In genomic region chr8:121654131-121654530, GRCm38 (mm10) we compare ENCODE assay signal across 8 mouse cellular contexts. TPM values are rescaled to one million over a fixed set of nuclear protein-coding genes. Genes with fewer than 3 reads are reported as not detected.
DNase-seq lines count a peak whose midpoint lies in the region; ATAC-seq and TF ChIP-seq lines count a peak whose summit lies in the region.

No protein-coding gene starts in this region.

- no peaks in the 10 kb centered on the region for H3K36me3 ChIP-seq in heart, embryonic 11.5 days (ENCODE audit: control insufficient read depth, insufficient read depth, low read length)
- H3K36me3 ChIP-seq in forebrain, embryonic 15.5 days = no peaks in the 10 kb centered on the region
- peaks cover 10% of the 10 kb centered on the region for H3K36me3 ChIP-seq in midbrain, embryonic 10.5 days

- H3K27me3 ChIP-seq in heart, embryonic 11.5 days (ENCODE audit: control insufficient read depth, insufficient read depth, low read length) = no peaks in the 10 kb centered on the region
- no peaks in the 10 kb centered on the region for H3K27me3 ChIP-seq in forebrain, embryonic 15.5 days
- peaks cover 5% of the 10 kb centered on the region for H3K27me3 ChIP-seq in midbrain, embryonic 10.5 days (ENCODE audit: low read depth, poor library complexity, severe bottlenecking)

- no peak for DNase-seq in heart, postnatal 14 days
- no peak for DNase-seq in midbrain, embryonic 10.5 days (ENCODE audit: low spot score)
- DNase-seq in layer of hippocampus, postnatal 36 days = no peak
- DNase-seq in B cell, adult 2 months = no peak
- DNase-seq in urinary bladder, postnatal 4 days (ENCODE audit: low spot score in 2 of 2) = no peak

- no peak for TF ChIP-seq CTCF in cortical plate, adult 2 months (IDR thresholded peaks at IDR 0.05; ENCODE audit: extremely low read depth, insufficient read depth, low read length)

- H3K4me1 ChIP-seq in heart, embryonic 11.5 days (ENCODE audit: control insufficient read depth, insufficient read depth, low read length) = peaks cover 27% of the 10 kb centered on the region
- peaks cover 5% of the 10 kb centered on the region; the same call in 1 of the 2 replicates for H3K4me1 ChIP-seq in cortical plate, adult 2 months (ENCODE audit: control insufficient read depth, insufficient read depth, low read length)
- H3K4me1 ChIP-seq in forebrain, embryonic 15.5 days = peaks cover 37% of the 10 kb centered on the region
- peaks cover 50% of the 10 kb centered on the region for H3K4me1 ChIP-seq in midbrain, embryonic 10.5 days

- H3K4me2 ChIP-seq in heart, embryonic 11.5 days = peak overlapping the region; percentile 86
- H3K4me2 ChIP-seq in forebrain, embryonic 15.5 days (replicated peaks) = peak overlapping the region; percentile 68

- 73% methylated on average over 4 of the region's 4 CpGs for WGBS in heart, embryonic 11.5 days (ENCODE audit: insufficient replicate concordance)
- WGBS in forebrain, embryonic 15.5 days = 74% methylated on average over 4 of the region's 4 CpGs
- 80% methylated on average over 4 of the region's 4 CpGs for WGBS in midbrain, embryonic 10.5 days

- H3K27ac ChIP-seq in heart, embryonic 11.5 days (ENCODE audit: low read depth, low read length) = no peak overlapping the region
- H3K27ac ChIP-seq in cortical plate, adult 2 months (ENCODE audit: insufficient read depth, low read length) = no peak overlapping the region
- H3K27ac ChIP-seq in forebrain, embryonic 15.5 days (replicated peaks) = peak overlapping the region; percentile 100
- peak overlapping the region; percentile 97 for H3K27ac ChIP-seq in midbrain, embryonic 10.5 days (replicated peaks)

- ATAC-seq in heart, embryonic 11.5 days (replicated peaks; ENCODE audit: insufficient number of reproducible peaks, low FRiP score, low TSS enrichment) = no peak
- ATAC-seq in forebrain, embryonic 15.5 days (replicated peaks) = no peak

- H3K4me3 ChIP-seq in heart, embryonic 11.5 days (ENCODE audit: low read depth, low read length) = no peak overlapping the region
- peak overlapping the region; percentile 57 for H3K4me3 ChIP-seq in cortical plate, adult 2 months (ENCODE audit: insufficient read depth, low read length)
- peak overlapping the region; percentile 90 for H3K4me3 ChIP-seq in forebrain, embryonic 15.5 days
- peak overlapping the region; percentile 83 for H3K4me3 ChIP-seq in midbrain, embryonic 10.5 days

- H3K9me3 ChIP-seq in heart, embryonic 11.5 days (replicated peaks; ENCODE audit: control insufficient read depth, low read length) = no peaks in the 10 kb centered on the region
- H3K9me3 ChIP-seq in forebrain, embryonic 15.5 days = no peaks in the 10 kb centered on the region
- no peaks in the 10 kb centered on the region for H3K9me3 ChIP-seq in midbrain, embryonic 10.5 days (replicated peaks)

- TF ChIP-seq POLR2A in cortical plate, adult 2 months (IDR thresholded peaks at IDR 0.05; ENCODE audit: extremely low read depth, insufficient read depth, low read length) = no peak

- intact Hi-C loops in heart, postnatal 14 days (cut with DNase I) = no loop called here

- H3K9ac ChIP-seq in heart, embryonic 11.5 days (ENCODE audit: low read depth, low read length) = no peak overlapping the region
- H3K9ac ChIP-seq in forebrain, embryonic 15.5 days (replicated peaks) = peak overlapping the region; percentile 82

RNA-seq across cellular contexts. Expression of gene Zcchc14, which starts 1.4 kb away (rescaled TPM):
- 11.4 and 14.2 TPM in 2 replicates for polyA plus RNA-seq in heart, embryonic 11.5 days (2014; fragmentation: Nextera tagmentation; extraction: Ambion mirVana)
- total RNA-seq in heart, postnatal 14 days (2021) = 10 to 100 TPM; 33.9 to 38.5 TPM
- 34.3 and 36.3 TPM in 2 replicates for polyA plus RNA-seq in cortical plate, adult 2 months (2012; rRNA removed)
- polyA plus RNA-seq in forebrain, embryonic 15.5 days (2015; fragmentation: Nextera tagmentation; extraction: Ambion mirVana) = 36.7 and 39.2 TPM in 2 replicates
- polyA plus RNA-seq in midbrain, embryonic 10.5 days (2016; fragmentation: Nextera tagmentation; extraction: Ambion mirVana) = 14.9 and 18.6 TPM in 2 replicates
- 100 to 1,000 TPM in 1 of 2 experiments, 10 to 100 TPM in 1; 93.6 to 102 TPM for total RNA-seq in layer of hippocampus, postnatal 36 days (2021)

Comparison
In these comparisons a context has a peak if more than half of its experiments do, and no peak if none do; other contexts are left out.
1. H3K27ac ChIP-seq: peak in forebrain, embryonic 15.5 days (single experiment) and midbrain, embryonic 10.5 days (single experiment); none in heart, embryonic 11.5 days (single experiment) and cortical plate, adult 2 months (single experiment).